Mouse (Mus musculus): ENCODE data around the gene Fam118b. TPM values are rescaled to one million over a fixed set of nuclear protein-coding genes. Genes with fewer than 3 reads are reported as not detected.

Gene Fam118b
- total RNA-seq, 2 experiments from 2014 or later: 15.0 to 15.9 TPM

Other genes starting within 250 kb of the Fam118b start
- 10 to 100 TPM; 33.2 to 34.1 TPM for gene St3gal4, start 148.5 kb downstream of the Fam118b start, total RNA-seq (2021)
- 10 to 100 TPM; 15.6 to 15.8 TPM for gene Dcps, start 91.7 kb downstream of the Fam118b start, total RNA-seq (2021)
- 100 to 1,000 TPM in 1 of 2 experiments, 10 to 100 TPM in 1; 87.9 to 100 TPM for gene Srpr, start 67.6 kb downstream of the Fam118b start, total RNA-seq (2021)
- gene Tirap, start 67.5 kb downstream of the Fam118b start, total RNA-seq (2021): 1 to 10 TPM; 6.1 to 6.5 TPM
- gene Foxred1, start 56.8 kb downstream of the Fam118b start, total RNA-seq (2021): 10 to 100 TPM; 94.3 to 94.4 TPM
- gene Rpusd4, start 60 bp upstream of the Fam118b start, total RNA-seq (2021): 10 to 100 TPM; 11.5 to 13.0 TPM
- 10 to 100 TPM; 14.0 to 16.1 TPM for gene Cdon, start 153.3 kb upstream of the Fam118b start, total RNA-seq (2021)